Mouse (Mus musculus) MEL (cell line): ENCODE results near the gene C3. TPM values are rescaled to one million over a fixed set of nuclear protein-coding genes. Genes with fewer than 3 reads are reported as not detected.

Experiments used
- DNase-seq: peaks from one replicate; pipeline ENCODE4 v3.0.0; 2011; ENCODE audit warnings: low read depth, low spot score
- H3K27ac ChIP-seq: 2 replicates; pipeline ENCODE4 v1.5.1; 2012; ENCODE audit warnings: low read depth, mild to moderate bottlenecking, control low read depth, low read length, moderate library complexity; ENCODE audit not compliant: control insufficient read depth
- H3K27me3 ChIP-seq, 2 experiments: fragments of 150-350 bp in 1 of 2; sonication (generic) in 1 of 2; 2 replicates each; pipeline ENCODE4 v1.6.1; 2012; ENCODE audit warnings: low read length in 2 of 2, mild to moderate bottlenecking in 2 of 2, improper control_type of control experiment in 1 of 2, moderate library complexity in 1 of 2; ENCODE audit not compliant: insufficient read depth in 2 of 2, control insufficient read depth in 1 of 2
- H3K36me3 ChIP-seq, 2 experiments: 2 replicates each; pipeline ENCODE4 v1.6.1; 2012 to 2014; ENCODE audit warnings: low read length in 2 of 2, improper control_type of control experiment in 1 of 2, inconsistent platforms in 1 of 2, mild to moderate bottlenecking in 1 of 2; ENCODE audit not compliant: insufficient read depth in 2 of 2, control insufficient read depth in 1 of 2
- H3K4me1 ChIP-seq, 2 experiments: fragments of 150-350 bp in 1 of 2; sonication (generic) in 1 of 2; 2 replicates each; pipeline ENCODE4 v1.6.1; 2012; ENCODE audit warnings: low read length in 2 of 2, improper control_type of control experiment in 1 of 2, mild to moderate bottlenecking in 1 of 2; ENCODE audit not compliant: insufficient read depth in 2 of 2, control insufficient read depth in 1 of 2
- H3K4me3 ChIP-seq, 2 experiments: fragments of 150-350 bp in 1 of 2; sonication (generic) in 1 of 2; 2 replicates each; pipeline ENCODE4 v1.5.1; 2012; ENCODE audit warnings: low read depth in 2 of 2, low read length in 2 of 2, mild to moderate bottlenecking in 2 of 2, moderate library complexity in 2 of 2, control low read depth in 1 of 2, improper control_type of control experiment in 1 of 2; ENCODE audit not compliant: control insufficient read depth in 1 of 2, insufficient read depth in 1 of 2
- H3K79me2 ChIP-seq: 2 replicates; pipeline ENCODE4 v1.6.1; 2012; ENCODE audit warnings: mild to moderate bottlenecking, low read length, moderate library complexity; ENCODE audit not compliant: control insufficient read depth, poor library complexity, insufficient read depth
- H3K9ac ChIP-seq: 2 replicates; pipeline ENCODE4 v1.6.1; 2012; ENCODE audit warnings: low read depth, mild to moderate bottlenecking, control low read depth, low read length, moderate library complexity; ENCODE audit not compliant: control insufficient read depth, poor library complexity, severe bottlenecking
- H3K9me3 ChIP-seq: fragments of 150-350 bp; sonication (generic); replicated peaks from 2 replicates; pipeline ENCODE4 v1.6.1; 2012; ENCODE audit warnings: mild to moderate bottlenecking, low read length, improper control_type of control experiment, moderate library complexity; ENCODE audit not compliant: insufficient read depth
- CHD1 ChIP-seq: IDR thresholded peaks from 2 replicates; pipeline ENCODE4 v1.6.1; 2012; ENCODE audit warnings: low read depth, mild to moderate bottlenecking, inconsistent platforms, low read length, improper control_type of control experiment
- CHD2 ChIP-seq: IDR thresholded peaks from 2 replicates; pipeline ENCODE4 v1.6.1; 2011; ENCODE audit warnings: low read length, improper control_type of control experiment
- E2F4 ChIP-seq: IDR thresholded peaks from 2 replicates; pipeline ENCODE4 v1.6.1; 2011; ENCODE audit warnings: low read depth, low read length, improper control_type of control experiment, borderline replicate concordance
- ELF1 ChIP-seq: IDR thresholded peaks from 2 replicates; pipeline ENCODE4 v1.6.1; 2014; ENCODE audit warnings: low read depth, mild to moderate bottlenecking, inconsistent platforms, low read length, improper control_type of control experiment, moderate library complexity
- EP300 ChIP-seq, 2 experiments: IDR thresholded peaks; 2 replicates each; pipeline ENCODE4 v1.6.1; 2011; ENCODE audit warnings: improper control_type of control experiment in 2 of 2, low read length in 2 of 2, low read depth in 1 of 2, mild to moderate bottlenecking in 1 of 2
- GATA1 ChIP-seq: IDR thresholded peaks from 2 replicates; pipeline ENCODE4 v1.6.1; 2011; ENCODE audit warnings: low read depth, low read length, improper control_type of control experiment
- JUND ChIP-seq: IDR thresholded peaks from 2 replicates; pipeline ENCODE4 v1.6.1; 2011; ENCODE audit warnings: low read depth, mild to moderate bottlenecking, improper control_type of control experiment, low read length
- MAFK ChIP-seq: IDR thresholded peaks from 2 replicates; pipeline ENCODE4 v1.6.1; 2011; ENCODE audit warnings: low read depth, mild to moderate bottlenecking, low read length, improper control_type of control experiment, borderline replicate concordance
- MYC ChIP-seq: IDR thresholded peaks from 2 replicates; pipeline ENCODE4 v1.6.1; 2011; ENCODE audit warnings: low read depth, mild to moderate bottlenecking, low read length, improper control_type of control experiment, moderate library complexity
- POLR2A ChIP-seq, 2 experiments: IDR thresholded peaks; 2 replicates each; pipeline ENCODE4 v1.6.1; 2011 to 2012; ENCODE audit warnings: low read length in 2 of 2, mild to moderate bottlenecking in 2 of 2, control low read depth in 1 of 2, improper control_type of control experiment in 1 of 2, low read depth in 1 of 2, moderate library complexity in 1 of 2; ENCODE audit not compliant: control insufficient read depth in 1 of 2, insufficient read depth in 1 of 2, poor library complexity in 1 of 2
- POLR2AphosphoS5 ChIP-seq: IDR thresholded peaks from 2 replicates; pipeline ENCODE4 v1.6.1; 2012; ENCODE audit warnings: low read depth, borderline replicate concordance, mild to moderate bottlenecking, inconsistent platforms, low read length, moderate library complexity, mixed read lengths
- RAD21 ChIP-seq: IDR thresholded peaks from 2 replicates; pipeline ENCODE4 v1.6.1; 2011; ENCODE audit warnings: mild to moderate bottlenecking, low read depth, low read length, improper control_type of control experiment
- SIN3A ChIP-seq: IDR thresholded peaks from 2 replicates; pipeline ENCODE4 v1.6.1; 2012; ENCODE audit warnings: low read length, improper control_type of control experiment, inconsistent platforms
- USF2 ChIP-seq, 2 experiments: IDR thresholded peaks; 2 replicates each; pipeline ENCODE4 v1.6.1; 2011 to 2012; ENCODE audit warnings: improper control_type of control experiment in 2 of 2, low read length in 2 of 2, borderline replicate concordance in 1 of 2, inconsistent platforms in 1 of 2, low read depth in 1 of 2, mild to moderate bottlenecking in 1 of 2; ENCODE audit not compliant: insufficient read depth in 1 of 2
- polyA plus RNA-seq, 2 experiments: library from polyadenylated mRNA; stranded (reverse) in 1 of 2; unstranded in 1 of 2; fragments of >175 nt in 1 of 2; fragments of >200 nt in 1 of 2; gene quantifications; 2 replicates each; pipeline versions ENCODE4 v1.2.1 to v1.2.4; 2012; ENCODE audit warnings: low replicate concordance in 2 of 2, low read depth in 1 of 2; ENCODE audit not compliant: insufficient read length in 2 of 2, insufficient read depth in 1 of 2, missing spikeins in 1 of 2
- total RNA-seq: library from RNA; depleted of rRNA; stranded (reverse); fragments of 300-350 nt; gene quantifications from 2 replicates; pipeline ENCODE4 v1.2.3, GENCODE M21; 2012

The C3 gene
- total and polyA plus RNA-seq, 3 experiments, result 0.35 to 3.2 TPM; not detected in 1

GRCm38 (mm10) chr17:57253306-57253705, 25.4 kb upstream of the C3 start:
- H3K79me2 ChIP-seq, result peaks cover 9% of the 10 kb centered on the region
- H3K27ac ChIP-seq, result no peak overlapping the region
- H3K27me3 ChIP-seq, result no peaks in the 10 kb centered on the region
- TF ChIP-seq EP300 (IDR thresholded peaks at IDR 0.05; ENCODE audit: low read depth in 1 of 2, low read length in 2 of 2) (no peak), JUND (no peak), MYC (no peak), E2F4 (no peak), POLR2AphosphoS5 (no peak), MAFK (no peak), SIN3A (no peak)
- DNase-seq, result no peak
- H3K9me3 ChIP-seq, result no peaks in the 10 kb centered on the region
- H3K36me3 ChIP-seq, result peaks cover 0 to 4% of the 10 kb centered on the region in 2 experiments; a peak in 2 of 4 replicates
- peaks cover 0 to 15% of the 10 kb centered on the region in 2 experiments; a peak in 1 of 4 replicates for H3K4me1 ChIP-seq
- no peak overlapping the region for H3K4me3 ChIP-seq
- H3K9ac ChIP-seq, result no peak overlapping the region

GRCm38 (mm10) chr17:57251431-57251830, 23.5 kb upstream of the C3 start:
- no peak for TF ChIP-seq ELF1
- no peak for TF ChIP-seq JUND
- TF ChIP-seq RAD21, result no peak
- no peak for TF ChIP-seq CHD1
- no peak for TF ChIP-seq GATA1
- TF ChIP-seq USF2 (IDR thresholded peaks at IDR 0.05; ENCODE audit: borderline replicate concordance in 1 of 2, insufficient read depth in 1 of 2, low read depth in 1 of 2, low read length in 2 of 2), result no peak
- Histone ChIP-seq H3K36me3 (peaks cover 0 to 2% of the 10 kb centered on the region in 2 experiments; a peak in 2 of 4 replicates), H3K79me2 (peaks cover 14% of the 10 kb centered on the region), H3K9ac (no peak overlapping the region), H3K4me1 (peaks cover 0 to 13% of the 10 kb centered on the region in 2 experiments; a peak in 2 of 4 replicates), H3K27me3 (no peaks in the 10 kb centered on the region), H3K9me3 (no peaks in the 10 kb centered on the region), H3K4me3 (no peak overlapping the region), H3K27ac (no peak overlapping the region)
- DNase-seq, result no peak

GRCm38 (mm10) chr17:57250461-57251160, 22.7 kb upstream of the C3 start:
- Histone ChIP-seq H3K27me3 (no peaks in the 10 kb centered on the region), H3K9me3 (no peaks in the 10 kb centered on the region), H3K9ac (no peak overlapping the region; the same call in 1 of the 2 replicates), H3K79me2 (peaks cover 13% of the 10 kb centered on the region), H3K36me3 (peaks cover 0 to 7% of the 10 kb centered on the region in 2 experiments; a peak in 2 of 4 replicates), H3K4me1 (peaks cover 0 to 18% of the 10 kb centered on the region in 2 experiments; a peak in 2 of 4 replicates), H3K4me3 (no peak overlapping the region; a peak in 1 of 4 replicates), H3K27ac (no peak overlapping the region)
- no peak for DNase-seq
- TF ChIP-seq POLR2A (IDR thresholded peaks at IDR 0.05; ENCODE audit: control insufficient read depth in 1 of 2, insufficient read depth in 1 of 2, low read depth in 1 of 2, low read length in 2 of 2, poor library complexity in 1 of 2) (no peak), SIN3A (no peak), CHD2 (no peak)
